Mouse (Mus musculus) embryo, embryonic 10 days (tissue): ENCODE results near the gene Gm26741.

ENCODE experiments used
- DNase-seq: peaks from one replicate; pipeline ENCODE4 v3.0.0-alpha.2; 2015; ENCODE audit warnings: low spot score

Gm26741 gene

DNA sequence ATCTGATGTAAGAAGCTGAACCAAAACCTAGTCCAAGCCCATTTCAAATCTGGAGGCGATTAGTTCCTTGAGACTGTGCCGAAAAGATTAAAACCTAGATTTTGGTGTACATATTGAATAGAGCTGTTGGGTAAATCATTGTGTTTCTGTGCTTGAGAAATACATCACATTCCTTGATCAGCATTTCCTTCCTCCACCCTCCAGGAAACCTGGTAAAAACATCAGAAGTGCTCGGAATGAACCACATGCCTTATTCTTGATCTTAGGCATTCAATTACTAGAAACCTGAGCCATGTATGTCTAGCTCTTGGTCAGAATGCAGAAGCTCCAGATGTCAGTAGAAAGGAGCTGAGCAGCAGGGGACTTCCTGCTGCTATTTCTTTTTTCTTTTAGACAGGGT, 30.9 kb downstream of the Gm26741 start:
- peak; percentile 15 for DNase-seq

DNA sequence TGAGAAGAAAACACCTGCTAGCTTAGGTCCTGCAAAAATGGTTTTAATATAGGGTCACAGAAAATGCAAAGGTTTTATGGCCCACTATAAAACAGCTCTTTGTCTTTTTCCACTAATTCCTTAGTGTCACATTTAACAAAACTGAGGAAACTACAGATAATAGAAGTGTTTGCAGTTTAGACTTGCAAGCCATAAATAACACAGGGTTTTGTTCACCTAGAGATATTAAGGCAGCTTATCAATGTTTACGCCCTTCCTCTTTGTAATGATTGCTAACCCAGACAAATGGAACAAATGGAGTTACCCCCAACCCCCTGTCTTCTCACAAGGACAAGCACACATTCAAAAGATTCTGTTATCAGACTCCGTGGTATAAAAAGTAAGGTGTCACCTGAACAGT, 32.6 kb downstream of the Gm26741 start:
- DNase-seq: no peak

DNA sequence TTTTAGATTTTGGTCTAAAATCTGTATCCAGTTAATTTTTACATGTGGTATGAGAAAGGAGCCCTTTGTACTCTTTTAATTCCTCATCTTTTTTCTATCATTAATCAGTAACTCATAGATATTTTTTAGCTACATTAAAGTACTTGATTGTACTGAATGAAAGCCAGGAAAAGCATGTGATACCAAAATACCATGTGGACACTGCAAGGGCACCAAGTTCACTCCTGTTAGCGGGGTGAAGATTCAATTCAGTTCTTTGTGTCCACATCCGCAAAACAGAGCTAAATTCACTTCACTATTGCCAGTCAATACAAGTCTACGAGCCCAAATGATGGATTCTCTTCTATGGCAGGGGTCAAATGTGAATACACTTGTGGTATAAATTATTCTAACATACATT, 38.1 kb downstream of the Gm26741 start:
- no peak for DNase-seq

DNA sequence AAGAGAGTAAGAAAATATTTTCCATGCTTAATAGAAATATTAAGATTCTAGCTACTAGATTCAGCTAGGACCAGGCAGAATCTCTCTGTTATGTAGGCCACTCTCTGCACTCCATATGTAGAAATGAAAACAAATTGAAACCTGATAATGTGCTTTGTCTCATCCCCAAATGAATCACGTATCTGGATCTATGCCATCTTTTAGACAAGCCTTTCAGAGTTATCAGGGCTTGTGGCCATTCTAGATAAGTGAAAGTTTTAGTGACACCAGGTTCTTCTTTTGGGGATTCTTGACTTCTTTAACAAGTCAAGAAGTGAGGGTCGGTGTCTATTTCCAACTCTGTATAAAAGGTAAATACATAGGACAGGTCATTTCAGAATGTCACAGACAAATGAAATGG, 40.1 kb downstream of the Gm26741 start:
- no peak for DNase-seq

DNA sequence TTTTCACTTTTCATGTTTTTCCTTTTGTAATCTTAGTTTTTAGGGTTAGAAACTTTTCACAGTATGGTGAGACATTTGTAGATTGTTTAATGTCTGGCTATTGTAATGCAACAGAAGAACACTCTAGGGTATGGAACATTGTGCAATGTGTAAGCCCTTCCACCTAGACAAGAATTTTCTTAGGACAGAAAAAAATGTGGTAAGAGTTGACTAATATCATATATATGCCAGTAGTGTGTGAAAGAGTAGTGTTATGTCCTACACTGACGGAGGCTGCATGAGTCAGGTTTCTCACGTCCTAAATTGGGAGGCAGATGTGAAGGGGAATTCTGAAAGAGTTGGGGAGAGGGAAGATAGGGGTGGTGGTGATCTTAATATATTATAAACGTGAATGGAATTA, 41.2 kb downstream of the Gm26741 start:
- DNase-seq: no peak

DNA sequence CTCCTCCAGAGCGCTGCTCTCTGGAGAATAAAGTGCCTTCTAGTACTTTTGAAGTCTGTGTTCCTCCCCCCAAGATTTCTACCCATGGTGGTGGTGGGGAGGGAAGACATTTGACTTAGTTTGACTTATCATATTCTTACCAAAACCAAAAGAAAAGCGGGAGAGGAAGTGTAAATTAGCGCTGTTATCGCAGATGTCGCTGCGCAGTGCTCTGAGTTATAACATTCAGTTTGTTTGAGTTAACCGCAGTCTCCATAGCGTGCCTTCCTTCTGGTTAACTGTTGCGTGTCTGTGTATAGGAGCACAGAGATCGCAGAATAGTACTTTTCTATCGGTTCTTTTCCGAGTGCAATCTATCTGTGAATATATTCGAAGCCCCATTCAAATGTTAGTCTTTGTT, 46.6 kb downstream of the Gm26741 start:
- DNase-seq: no peak

DNA sequence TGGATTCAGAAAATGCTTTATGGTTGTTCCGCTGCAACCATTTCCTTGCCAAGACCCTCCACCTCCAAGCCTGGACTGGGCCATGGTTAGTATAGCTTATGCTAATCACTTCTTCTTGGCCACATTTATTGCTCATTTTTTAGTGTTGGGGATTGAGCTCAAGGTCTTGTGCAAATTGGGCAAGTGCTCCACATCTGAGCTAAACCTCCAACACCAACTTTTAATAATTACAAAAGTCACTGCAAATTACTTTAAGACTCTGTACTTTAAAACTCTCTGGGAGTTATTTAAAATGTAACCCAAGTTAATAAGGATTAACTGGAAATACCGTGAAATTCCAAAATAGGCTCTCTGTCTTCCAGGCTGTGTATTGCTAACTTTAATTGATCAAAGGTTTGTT, 49.0 kb downstream of the Gm26741 start:
- DNase-seq: no peak
